Mouse (Mus musculus): ENCODE measurements at regions not wholly inside any gene's neighbourhood (a gene's known extent, or its start where the extent isn't known, plus 50 kb on each side); places are given as distances from the start of the nearest gene placed in this dataset.

GRCm38 (mm10) chr6:81697284-81697683 is 226.2 kb upstream of the Gcfc2 start:
- Histone ChIP-seq H3K4me1 (no peaks in the 10 kb centered on the region), H3K27me3 (ENCODE audit: poor library complexity, severe bottlenecking) (no peaks in the 10 kb centered on the region), H3K9me3 (no peaks in the 10 kb centered on the region), H3K4me3 (no peak overlapping the region), H3K36me3 (replicated peaks) (no peaks in the 10 kb centered on the region), H3K27ac (no peak overlapping the region)
- whole genome bisulfite sequencing: 91% methylated on average over 7 of the region's 7 CpGs
- DNase-seq (ENCODE audit: extremely low spot score, low spot score): no peak

- no peaks in the 10 kb centered on the region for H3K36me3 ChIP-seq (replicated peaks)
- H3K9me3 ChIP-seq: no peaks in the 10 kb centered on the region
- H3K4me3 ChIP-seq: no peak overlapping the region
- no peak overlapping the region for H3K27ac ChIP-seq
- H3K4me1 ChIP-seq: no peaks in the 10 kb centered on the region
- no peak for DNase-seq (ENCODE audit: extremely low spot score, low spot score)
- H3K27me3 ChIP-seq (ENCODE audit: poor library complexity, severe bottlenecking): no peaks in the 10 kb centered on the region
- WGBS: 77% methylated on average over 3 of the region's 3 CpGs
These were observed 225.3 kb upstream of the Gcfc2 start for GRCm38 (mm10) chr6:81698173-81698572.

DNA sequence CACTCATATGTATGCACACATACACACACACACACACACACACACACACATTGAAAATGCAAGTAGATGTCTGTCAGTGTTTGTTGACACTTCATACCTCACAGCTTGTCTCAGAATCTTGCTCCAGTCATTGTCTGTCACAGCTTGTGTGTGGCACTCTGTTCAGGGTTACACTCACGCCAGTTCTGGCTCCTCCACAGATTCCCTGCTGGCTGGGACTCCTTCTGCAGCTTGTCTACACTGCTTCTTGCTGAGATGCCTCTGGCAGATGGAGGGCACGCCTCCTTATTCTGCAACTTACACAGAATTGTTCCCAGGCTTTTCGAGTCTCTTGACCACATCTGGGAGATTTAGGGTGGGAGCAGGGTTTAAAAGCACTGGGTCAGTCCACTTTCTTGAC is 208.6 kb upstream of the Gcfc2 start:
- WGBS: 72% methylated on average over 3 of the region's 3 CpGs
- H3K9me3 ChIP-seq: no peaks in the 10 kb centered on the region
- no peaks in the 10 kb centered on the region for H3K4me1 ChIP-seq
- no peak for DNase-seq (ENCODE audit: extremely low spot score, low spot score)
- no peaks in the 10 kb centered on the region for H3K27me3 ChIP-seq (ENCODE audit: poor library complexity, severe bottlenecking)
- H3K36me3 ChIP-seq (replicated peaks): no peaks in the 10 kb centered on the region
- H3K4me3 ChIP-seq: no peak overlapping the region
- no peak overlapping the region for H3K27ac ChIP-seq

GRCm38 (mm10) chr6:81716371-81716770 is 207.1 kb upstream of the Gcfc2 start:
- no peak for DNase-seq (ENCODE audit: extremely low spot score, low spot score)
- Histone ChIP-seq H3K27ac (no peak overlapping the region), H3K4me1 (no peaks in the 10 kb centered on the region), H3K36me3 (replicated peaks) (no peaks in the 10 kb centered on the region), H3K9me3 (no peaks in the 10 kb centered on the region), H3K27me3 (ENCODE audit: poor library complexity, severe bottlenecking) (no peaks in the 10 kb centered on the region), H3K4me3 (no peak overlapping the region)
- WGBS: 88% methylated on average over 5 of the region's 5 CpGs

DNA sequence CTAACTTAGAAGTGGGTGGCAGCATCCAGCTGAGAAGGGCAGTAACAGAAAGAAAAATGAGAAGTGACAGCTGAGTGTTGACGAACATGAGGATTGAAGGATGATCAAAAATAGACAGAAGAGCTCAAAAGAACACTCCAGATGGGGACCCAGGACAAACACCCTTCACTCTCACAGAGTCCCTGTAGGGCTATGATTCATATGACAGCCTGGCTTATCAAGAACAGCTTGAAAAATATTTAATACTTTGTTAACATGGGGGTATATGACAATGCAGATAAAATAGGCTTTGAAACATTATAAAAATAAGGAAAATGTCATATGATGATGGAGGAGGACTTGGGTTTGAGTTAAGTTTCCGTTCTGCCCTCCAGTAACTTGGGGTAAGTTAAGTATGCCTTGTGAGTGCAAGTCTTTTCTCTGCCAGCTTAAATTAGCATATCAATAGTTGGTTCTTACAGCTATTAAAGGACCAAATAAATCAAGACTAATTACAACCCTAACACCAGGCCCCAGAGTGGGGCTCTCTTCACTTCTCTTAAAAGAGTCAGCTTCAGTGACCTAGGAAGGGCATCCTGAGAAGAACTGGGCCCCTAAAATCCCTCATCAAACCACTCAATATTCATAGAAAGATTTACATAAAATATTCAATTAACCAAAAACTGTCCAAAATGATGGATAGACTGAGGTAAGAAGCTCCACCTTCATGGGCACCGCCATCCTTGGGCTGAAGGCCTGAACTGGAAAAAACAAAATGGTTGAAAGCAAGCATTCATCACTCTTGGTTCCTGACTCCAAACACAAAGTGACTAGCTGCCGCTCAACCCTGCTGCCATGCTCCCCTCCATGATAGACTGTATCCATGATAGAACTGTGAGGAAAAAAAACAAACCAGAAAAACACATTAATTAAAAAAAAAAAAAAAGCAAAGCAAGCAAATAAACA is 198.6 kb upstream of the Gcfc2 start:
- DNase-seq (ENCODE audit: extremely low spot score, low spot score): no peak
- no peak overlapping the region for H3K27ac ChIP-seq
- H3K4me1 ChIP-seq: peaks cover 3% of the 10 kb centered on the region; the same call in 1 of the 2 replicates
- H3K4me3 ChIP-seq: no peak overlapping the region
- no peaks in the 10 kb centered on the region for H3K27me3 ChIP-seq (ENCODE audit: poor library complexity, severe bottlenecking)
- no peaks in the 10 kb centered on the region for H3K9me3 ChIP-seq
- H3K36me3 ChIP-seq (replicated peaks): no peaks in the 10 kb centered on the region
- WGBS: 82% methylated on average over 4 of the region's 4 CpGs

GRCm38 (mm10) chr6:81731631-81732030 is 191.8 kb upstream of the Gcfc2 start:
- no peaks in the 10 kb centered on the region for H3K4me1 ChIP-seq
- H3K27ac ChIP-seq: no peak overlapping the region
- H3K27me3 ChIP-seq (ENCODE audit: poor library complexity, severe bottlenecking): no peaks in the 10 kb centered on the region
- no peak overlapping the region for H3K4me3 ChIP-seq
- DNase-seq (ENCODE audit: extremely low spot score, low spot score): no peak
- 87% methylated on average over 5 of the region's 5 CpGs for WGBS
- no peaks in the 10 kb centered on the region for H3K36me3 ChIP-seq (replicated peaks)
- H3K9me3 ChIP-seq: no peaks in the 10 kb centered on the region

- no peaks in the 10 kb centered on the region for H3K27me3 ChIP-seq (ENCODE audit: poor library complexity, severe bottlenecking)
- H3K4me3 ChIP-seq: no peak overlapping the region
- 93% methylated on average over 3 of the region's 3 CpGs for WGBS
- no peak overlapping the region for H3K27ac ChIP-seq
- no peak for DNase-seq (ENCODE audit: extremely low spot score, low spot score)
- H3K4me1 ChIP-seq: no peaks in the 10 kb centered on the region
- no peaks in the 10 kb centered on the region for H3K36me3 ChIP-seq (replicated peaks)
- H3K9me3 ChIP-seq: no peaks in the 10 kb centered on the region
These were observed 189.9 kb upstream of the Gcfc2 start for GRCm38 (mm10) chr6:81733527-81733926.

DNA sequence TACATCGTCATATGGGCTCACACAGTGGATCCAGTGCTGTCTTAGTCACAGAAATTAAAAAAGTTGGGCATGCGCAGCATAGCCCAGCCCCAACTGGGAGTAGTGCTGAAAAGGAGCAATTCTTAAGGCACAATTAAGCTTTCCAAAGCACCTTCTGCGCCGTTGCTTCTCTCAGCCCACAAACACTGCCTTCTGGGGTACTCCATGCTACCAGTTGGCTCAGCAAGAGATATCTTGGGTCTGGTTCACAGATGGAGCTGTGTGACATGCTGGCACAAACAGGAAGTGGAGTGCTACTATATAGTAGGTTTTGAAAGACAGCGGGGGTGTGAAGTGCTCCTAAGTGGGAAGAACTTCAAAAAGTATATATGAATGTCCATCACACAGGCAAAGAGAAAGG is 185.0 kb upstream of the Gcfc2 start:
- no peaks in the 10 kb centered on the region for H3K9me3 ChIP-seq
- H3K4me3 ChIP-seq: no peak overlapping the region
- no peak overlapping the region for H3K27ac ChIP-seq
- H3K27me3 ChIP-seq (ENCODE audit: poor library complexity, severe bottlenecking): no peaks in the 10 kb centered on the region
- no peaks in the 10 kb centered on the region for H3K4me1 ChIP-seq
- no peaks in the 10 kb centered on the region for H3K36me3 ChIP-seq (replicated peaks)
- WGBS: 90% methylated on average over 5 of the region's 5 CpGs
- DNase-seq (ENCODE audit: extremely low spot score, low spot score): no peak

- Histone ChIP-seq H3K27me3 (ENCODE audit: poor library complexity, severe bottlenecking) (no peaks in the 10 kb centered on the region), H3K27ac (no peak overlapping the region), H3K4me3 (no peak overlapping the region), H3K9me3 (no peaks in the 10 kb centered on the region), H3K36me3 (replicated peaks) (no peaks in the 10 kb centered on the region), H3K4me1 (no peaks in the 10 kb centered on the region)
- DNase-seq (ENCODE audit: extremely low spot score, low spot score): no peak
- 75% methylated on average over 3 of the region's 3 CpGs for WGBS
These were observed 173.8 kb upstream of the Gcfc2 start for GRCm38 (mm10) chr6:81749681-81750080.

DNA sequence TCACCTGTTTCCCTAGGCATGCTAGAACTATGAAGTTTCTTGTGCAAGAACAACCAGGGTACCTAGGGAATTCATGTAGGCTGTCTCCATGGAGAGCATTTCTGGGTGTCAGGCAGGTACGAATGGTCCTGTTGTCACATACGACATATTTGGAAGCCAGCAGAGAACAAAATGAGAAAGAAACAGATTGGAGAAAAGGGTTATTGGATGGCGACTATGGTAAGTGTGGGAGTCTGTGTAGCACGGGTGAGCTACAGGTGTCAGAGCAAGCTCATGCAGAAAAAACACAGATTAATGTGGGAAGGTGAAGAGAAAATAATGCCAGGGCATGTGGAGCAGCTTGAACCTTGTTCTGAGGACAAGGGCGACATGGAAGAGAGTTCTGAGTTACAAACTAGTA is 171.8 kb upstream of the Gcfc2 start:
- Histone ChIP-seq H3K4me1 (no peaks in the 10 kb centered on the region), H3K27ac (no peak overlapping the region), H3K27me3 (ENCODE audit: poor library complexity, severe bottlenecking) (no peaks in the 10 kb centered on the region), H3K9me3 (no peaks in the 10 kb centered on the region), H3K4me3 (no peak overlapping the region), H3K36me3 (replicated peaks) (no peaks in the 10 kb centered on the region)
- DNase-seq (ENCODE audit: extremely low spot score, low spot score): no peak
- WGBS: 91% methylated on average over 5 of the region's 5 CpGs

DNA sequence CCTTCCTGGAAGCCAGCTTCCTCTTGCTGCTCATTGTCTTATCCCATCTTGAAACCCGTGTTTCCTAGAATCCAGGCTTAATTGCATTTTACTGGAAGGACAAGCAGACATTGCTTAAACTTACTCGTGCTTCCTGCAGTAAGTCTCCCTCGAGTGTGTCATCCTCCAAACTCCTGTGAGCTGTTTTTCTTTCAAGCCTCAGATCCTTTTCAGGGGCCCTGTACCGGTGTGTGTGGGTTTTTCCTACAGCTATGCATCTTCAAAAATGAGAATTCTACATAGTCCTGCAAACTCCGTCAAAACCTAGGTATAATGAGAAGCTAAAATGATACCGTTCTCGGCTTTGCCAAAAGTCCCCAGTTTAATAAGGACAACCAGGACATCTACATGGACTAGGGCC is 167.2 kb upstream of the Gcfc2 start:
- Histone ChIP-seq H3K36me3 (replicated peaks) (no peaks in the 10 kb centered on the region), H3K9me3 (no peaks in the 10 kb centered on the region), H3K27ac (no peak overlapping the region), H3K27me3 (ENCODE audit: poor library complexity, severe bottlenecking) (no peaks in the 10 kb centered on the region), H3K4me1 (no peaks in the 10 kb centered on the region), H3K4me3 (no peak overlapping the region)
- WGBS: 85% methylated on average over 7 of the region's 7 CpGs
- no peak for DNase-seq (ENCODE audit: extremely low spot score, low spot score)

DNA sequence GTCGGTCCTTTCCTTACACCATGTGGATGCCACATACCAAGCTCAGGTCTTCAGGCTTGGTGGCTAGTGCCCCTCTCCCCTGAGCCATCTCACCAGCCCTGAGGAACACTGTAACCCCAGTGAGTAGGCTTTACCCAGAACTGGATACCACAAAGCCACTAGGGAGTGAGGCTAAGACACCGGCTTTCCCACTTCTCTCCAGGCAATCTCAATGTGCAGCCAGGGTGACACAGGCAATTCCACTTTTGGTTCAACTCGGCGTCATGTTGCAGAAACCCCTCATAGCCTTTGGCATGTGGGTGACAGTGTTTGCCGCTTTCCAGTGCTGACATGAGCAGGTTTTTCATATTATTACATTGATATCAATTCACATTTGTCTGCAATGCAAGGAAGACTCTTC is 164.6 kb upstream of the Gcfc2 start:
- 93% methylated on average over 5 of the region's 5 CpGs for WGBS
- H3K27me3 ChIP-seq (ENCODE audit: poor library complexity, severe bottlenecking): no peaks in the 10 kb centered on the region

GRCm38 (mm10) chr6:81760181-81760580 is 163.3 kb upstream of the Gcfc2 start:
- Histone ChIP-seq H3K9me3 (no peaks in the 10 kb centered on the region), H3K4me3 (no peak overlapping the region), H3K36me3 (replicated peaks) (no peaks in the 10 kb centered on the region), H3K27me3 (ENCODE audit: poor library complexity, severe bottlenecking) (no peaks in the 10 kb centered on the region), H3K4me1 (no peaks in the 10 kb centered on the region), H3K27ac (no peak overlapping the region)
- no peak for DNase-seq (ENCODE audit: extremely low spot score, low spot score)
- WGBS: 84% methylated on average over 2 of the region's 2 CpGs

More for the DNA sequence above, 164.6 kb upstream of the Gcfc2 start:
- Histone ChIP-seq H3K36me3 (replicated peaks) (no peaks in the 10 kb centered on the region), H3K27ac (no peak overlapping the region), H3K4me3 (no peak overlapping the region), H3K9me3 (no peaks in the 10 kb centered on the region), H3K4me1 (no peaks in the 10 kb centered on the region)
- DNase-seq (ENCODE audit: extremely low spot score, low spot score): no peak

All from forebrain, embryonic 10.5 days (tissue).